Mouse (Mus musculus) MEL (cell line): Measurements from ENCODE around the gene Gpr84.

Experiments
- CTCF ChIP-seq, 3 experiments: IDR thresholded peaks in 2 of 3; conservative IDR thresholded peaks in 1 of 3; 2 replicates each; pipeline ENCODE4 v1.5.1; 2011 to 2012; ENCODE audit warnings: low read length in 3 of 3, low read depth in 2 of 3, mild to moderate bottlenecking in 2 of 3, improper control_type of control experiment in 1 of 3, inconsistent platforms in 1 of 3, mixed read lengths in 1 of 3, moderate library complexity in 1 of 3; ENCODE audit not compliant: control insufficient read depth in 1 of 3, insufficient read depth in 1 of 3, poor library complexity in 1 of 3, severe bottlenecking in 1 of 3
- ELF1 ChIP-seq: IDR thresholded peaks from 2 replicates; pipeline ENCODE4 v1.6.1; 2014; ENCODE audit warnings: low read depth, mild to moderate bottlenecking, inconsistent platforms, low read length, improper control_type of control experiment, moderate library complexity
- EP300 ChIP-seq, 2 experiments: IDR thresholded peaks; 2 replicates each; pipeline ENCODE4 v1.6.1; 2011; ENCODE audit warnings: improper control_type of control experiment in 2 of 2, low read length in 2 of 2, low read depth in 1 of 2, mild to moderate bottlenecking in 1 of 2
- POLR2A ChIP-seq, 2 experiments: IDR thresholded peaks; 2 replicates each; pipeline ENCODE4 v1.6.1; 2011 to 2012; ENCODE audit warnings: low read length in 2 of 2, mild to moderate bottlenecking in 2 of 2, control low read depth in 1 of 2, improper control_type of control experiment in 1 of 2, low read depth in 1 of 2, moderate library complexity in 1 of 2; ENCODE audit not compliant: control insufficient read depth in 1 of 2, insufficient read depth in 1 of 2, poor library complexity in 1 of 2
- TAL1 ChIP-seq: IDR thresholded peaks from 2 replicates; pipeline ENCODE4 v1.6.1; 2012; ENCODE audit warnings: mild to moderate bottlenecking, inconsistent platforms, low read length, moderate library complexity, mixed read lengths

DNA sequence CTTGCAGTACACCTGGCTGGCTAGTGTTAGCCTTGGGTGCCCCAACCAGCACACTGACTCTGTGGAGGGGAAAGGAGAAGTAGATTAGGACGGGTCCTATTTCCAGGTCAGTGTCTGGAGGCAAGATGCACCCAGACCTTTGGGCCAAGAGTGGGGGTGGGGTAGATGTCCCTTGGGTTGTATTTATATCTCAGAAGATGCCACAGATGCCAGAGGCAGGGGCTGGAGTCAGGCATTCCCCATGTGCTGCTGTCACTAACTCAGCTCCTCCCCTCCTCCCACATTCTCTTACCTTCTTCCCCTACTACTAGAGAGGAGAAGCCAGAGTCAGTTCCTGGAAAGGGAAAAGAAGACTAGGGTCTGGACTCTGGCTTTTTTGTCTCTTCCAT, 48.7 kb upstream of the Gpr84 start:
- TF ChIP-seq ELF1 (no peak), CTCF (IDR thresholded peaks at IDR 0.05 in 2 of 3, conservative IDR thresholded peaks at IDR 0.05 in 1 of 3; ENCODE audit: control insufficient read depth in 1 of 3, insufficient read depth in 1 of 3, low read depth in 2 of 3, low read length in 3 of 3, poor library complexity in 1 of 3, severe bottlenecking in 1 of 3) (no peak), TAL1 (no peak), POLR2A (IDR thresholded peaks at IDR 0.05; ENCODE audit: control insufficient read depth in 1 of 2, insufficient read depth in 1 of 2, low read depth in 1 of 2, low read length in 2 of 2, poor library complexity in 1 of 2) (no peak), EP300 (IDR thresholded peaks at IDR 0.05; ENCODE audit: low read depth in 1 of 2, low read length in 2 of 2) (no peak)
